Mouse (Mus musculus): ENCODE data around the gene Iqgap1. TPM values are rescaled to one million over a fixed set of nuclear protein-coding genes. Genes with fewer than 3 reads are reported as not detected.

The Iqgap1 gene
- polyA plus RNA-seq, 1 experiment: 35.5 TPM

- TF ChIP-seq POLR2A (IDR thresholded peaks at IDR 0.05; ENCODE audit: control insufficient read depth, low read depth, low read length): no peak
- no peak for TF ChIP-seq CTCF (IDR thresholded peaks at IDR 0.05; ENCODE audit: control insufficient read depth, insufficient read depth, insufficient replicate concordance, low read depth, low read length)
- no peaks in the 10 kb centered on the region for H3K27me3 ChIP-seq (ENCODE audit: control insufficient read depth, insufficient read depth, low read length)
- no peaks in the 10 kb centered on the region for H3K36me3 ChIP-seq (ENCODE audit: control insufficient read depth, insufficient read depth, low read length)
- peaks cover 2% of the 10 kb centered on the region; the same call in 1 of the 2 replicates for H3K4me1 ChIP-seq (ENCODE audit: control insufficient read depth, insufficient read depth, low read length)
- no peak overlapping the region for H3K27ac ChIP-seq (ENCODE audit: control insufficient read depth, insufficient read depth, low read depth, low read length)
- H3K4me3 ChIP-seq (ENCODE audit: control insufficient read depth, low read depth, low read length): no peak overlapping the region
These were observed 27.4 kb upstream of the Iqgap1 start for GRCm38 (mm10) chr7:80853218-80853617.

- Histone ChIP-seq H3K4me1 (ENCODE audit: control insufficient read depth, insufficient read depth, low read length) (peaks cover 4% of the 10 kb centered on the region), H3K27ac (ENCODE audit: control insufficient read depth, insufficient read depth, low read depth, low read length) (no peak overlapping the region), H3K36me3 (ENCODE audit: control insufficient read depth, insufficient read depth, low read length) (no peaks in the 10 kb centered on the region), H3K4me3 (ENCODE audit: control insufficient read depth, low read depth, low read length) (no peak overlapping the region), H3K27me3 (ENCODE audit: control insufficient read depth, insufficient read depth, low read length) (no peaks in the 10 kb centered on the region)
- TF ChIP-seq CTCF (IDR thresholded peaks at IDR 0.05; ENCODE audit: control insufficient read depth, insufficient read depth, insufficient replicate concordance, low read depth, low read length): no peak
- no peak for TF ChIP-seq POLR2A (IDR thresholded peaks at IDR 0.05; ENCODE audit: control insufficient read depth, low read depth, low read length)
These were observed 24.7 kb upstream of the Iqgap1 start for GRCm38 (mm10) chr7:80850520-80850919.

GRCm38 (mm10) chr7:80849710-80850109 lies 23.9 kb upstream of the Iqgap1 start:
- H3K27me3 ChIP-seq (ENCODE audit: control insufficient read depth, insufficient read depth, low read length): no peaks in the 10 kb centered on the region
- H3K4me1 ChIP-seq (ENCODE audit: control insufficient read depth, insufficient read depth, low read length): peaks cover 4% of the 10 kb centered on the region
- no peak overlapping the region for H3K27ac ChIP-seq (ENCODE audit: control insufficient read depth, insufficient read depth, low read depth, low read length)
- TF ChIP-seq CTCF (IDR thresholded peaks at IDR 0.05; ENCODE audit: control insufficient read depth, insufficient read depth, insufficient replicate concordance, low read depth, low read length): peak; percentile 52; the same call in 1 of the 2 replicates
- TF ChIP-seq POLR2A (IDR thresholded peaks at IDR 0.05; ENCODE audit: control insufficient read depth, low read depth, low read length): no peak
- H3K4me3 ChIP-seq (ENCODE audit: control insufficient read depth, low read depth, low read length): no peak overlapping the region
- H3K36me3 ChIP-seq (ENCODE audit: control insufficient read depth, insufficient read depth, low read length): no peaks in the 10 kb centered on the region

GRCm38 (mm10) chr7:80849267-80849666 lies 23.5 kb upstream of the Iqgap1 start:
- Histone ChIP-seq H3K27me3 (ENCODE audit: control insufficient read depth, insufficient read depth, low read length) (no peaks in the 10 kb centered on the region), H3K4me3 (ENCODE audit: control insufficient read depth, low read depth, low read length) (no peak overlapping the region), H3K27ac (ENCODE audit: control insufficient read depth, insufficient read depth, low read depth, low read length) (no peak overlapping the region), H3K4me1 (ENCODE audit: control insufficient read depth, insufficient read depth, low read length) (peaks cover 4% of the 10 kb centered on the region), H3K36me3 (ENCODE audit: control insufficient read depth, insufficient read depth, low read length) (no peaks in the 10 kb centered on the region)
- TF ChIP-seq POLR2A (IDR thresholded peaks at IDR 0.05; ENCODE audit: control insufficient read depth, low read depth, low read length) (no peak), CTCF (IDR thresholded peaks at IDR 0.05; ENCODE audit: control insufficient read depth, insufficient read depth, insufficient replicate concordance, low read depth, low read length) (no peak)

- TF ChIP-seq POLR2A (IDR thresholded peaks at IDR 0.05; ENCODE audit: control insufficient read depth, low read depth, low read length) (no peak), CTCF (IDR thresholded peaks at IDR 0.05; ENCODE audit: control insufficient read depth, insufficient read depth, insufficient replicate concordance, low read depth, low read length) (no peak)
- Histone ChIP-seq H3K27me3 (ENCODE audit: control insufficient read depth, insufficient read depth, low read length) (no peaks in the 10 kb centered on the region), H3K4me3 (ENCODE audit: control insufficient read depth, low read depth, low read length) (no peak overlapping the region), H3K27ac (ENCODE audit: control insufficient read depth, insufficient read depth, low read depth, low read length) (no peak overlapping the region), H3K36me3 (ENCODE audit: control insufficient read depth, insufficient read depth, low read length) (no peaks in the 10 kb centered on the region), H3K4me1 (ENCODE audit: control insufficient read depth, insufficient read depth, low read length) (peaks cover 4% of the 10 kb centered on the region)
These were observed 20.9 kb upstream of the Iqgap1 start for GRCm38 (mm10) chr7:80846709-80847108.

- H3K4me3 ChIP-seq (ENCODE audit: control insufficient read depth, low read depth, low read length): no peak overlapping the region; the same call in 1 of the 2 replicates
- H3K4me1 ChIP-seq (ENCODE audit: control insufficient read depth, insufficient read depth, low read length): peaks cover 4% of the 10 kb centered on the region
- no peaks in the 10 kb centered on the region for H3K27me3 ChIP-seq (ENCODE audit: control insufficient read depth, insufficient read depth, low read length)
- no peaks in the 10 kb centered on the region for H3K36me3 ChIP-seq (ENCODE audit: control insufficient read depth, insufficient read depth, low read length)
- no peak overlapping the region for H3K27ac ChIP-seq (ENCODE audit: control insufficient read depth, insufficient read depth, low read depth, low read length)
- no peak for TF ChIP-seq CTCF (IDR thresholded peaks at IDR 0.05; ENCODE audit: control insufficient read depth, insufficient read depth, insufficient replicate concordance, low read depth, low read length)
- TF ChIP-seq POLR2A (IDR thresholded peaks at IDR 0.05; ENCODE audit: control insufficient read depth, low read depth, low read length): no peak
These were observed 20.5 kb upstream of the Iqgap1 start for GRCm38 (mm10) chr7:80846280-80846678.

GRCm38 (mm10) chr7:80845621-80846279 lies 20.0 kb upstream of the Iqgap1 start:
- H3K36me3 ChIP-seq (ENCODE audit: control insufficient read depth, insufficient read depth, low read length): no peaks in the 10 kb centered on the region
- H3K27ac ChIP-seq (ENCODE audit: control insufficient read depth, insufficient read depth, low read depth, low read length): no peak overlapping the region
- no peak for TF ChIP-seq CTCF (IDR thresholded peaks at IDR 0.05; ENCODE audit: control insufficient read depth, insufficient read depth, insufficient replicate concordance, low read depth, low read length)
- no peak for TF ChIP-seq POLR2A (IDR thresholded peaks at IDR 0.05; ENCODE audit: control insufficient read depth, low read depth, low read length)
- no peaks in the 10 kb centered on the region for H3K27me3 ChIP-seq (ENCODE audit: control insufficient read depth, insufficient read depth, low read length)
- H3K4me3 ChIP-seq (ENCODE audit: control insufficient read depth, low read depth, low read length): no peak overlapping the region; the same call in 1 of the 2 replicates
- H3K4me1 ChIP-seq (ENCODE audit: control insufficient read depth, insufficient read depth, low read length): peaks cover 4% of the 10 kb centered on the region

Data from testis, adult 2 months (tissue).